Comparison of ENCODE assay signal across 16 mouse cellular contexts in the genomic region with DNA sequence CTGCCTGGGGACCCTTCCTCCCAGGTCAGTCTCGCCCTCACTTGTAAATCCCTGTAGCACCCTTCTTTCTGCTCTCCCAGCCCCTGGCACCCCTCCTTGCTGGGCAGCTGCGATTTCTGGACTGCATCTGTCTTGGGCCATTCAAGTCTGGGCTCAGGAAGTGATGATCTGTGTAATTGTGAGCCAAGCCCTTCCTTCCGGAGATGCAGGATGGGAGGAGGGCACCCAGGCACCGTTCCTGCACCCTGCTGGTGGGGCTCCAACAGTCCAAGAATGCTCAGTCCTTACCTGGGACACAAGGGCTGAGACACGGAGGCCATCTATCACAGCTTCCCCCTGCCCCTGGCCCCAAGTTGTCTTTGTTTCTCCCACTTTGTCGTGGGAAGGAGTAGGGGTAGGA. TPM values are rescaled to one million over a fixed set of nuclear protein-coding genes. Genes with fewer than 3 reads are reported as not detected.
DNase-seq lines count a peak whose midpoint lies in the region; TF ChIP-seq lines count a peak whose summit lies in the region.
"Had no signal": no experiment of that assay in that cellular context is flagged by ENCODE, and none has a peak within 500 bp of the region (broad histone marks: within the 10 kb centered on the region; RNA-seq: fewer than 3 reads in every experiment).

No protein-coding gene starts in this region.

- intact Hi-C loops in heart, postnatal 14 days (cut with DNase I), result loop anchor here (2.0 to 5.0 kb wide), 2 partner anchors 35 to 62 kb away; a partner anchor contains a TSS

- TF ChIP-seq POLR2A in thymus, adult 2 months (IDR thresholded peaks at IDR 0.05; ENCODE audit: control insufficient read depth, extremely low read depth, insufficient read depth, low read length, poor library complexity), result no peak

- H3K4me1 ChIP-seq in thymus, adult 2 months (replicated peaks; ENCODE audit: control insufficient read depth, insufficient read depth, low read length), result peaks cover 26% of the 10 kb centered on the region
- peaks cover 15% of the 10 kb centered on the region for H3K4me1 ChIP-seq in midbrain, embryonic 10.5 days

- WGBS in thymus, adult 2 months, result 86% methylated on average over 6 of the region's 6 CpGs
- 75% methylated on average over 6 of the region's 6 CpGs for WGBS in midbrain, embryonic 10.5 days

- peak; percentile 25 to 43 for DNase-seq in heart, adult 18-20 months
- no peak for DNase-seq in heart, postnatal 14 days
- no peak for DNase-seq in layer of hippocampus, adult 2 months (ENCODE audit: low spot score in 2 of 2)
- DNase-seq in layer of hippocampus, adult 18-20 months (ENCODE audit: low spot score in 2 of 2), result no peak
- DNase-seq in cerebellum, postnatal 10 days, result peak; percentile 47 to 48
- DNase-seq in lung, postnatal 36 days, result peak; percentile 80
- DNase-seq in thymus, adult 2 months, result no peak
- no peak for DNase-seq in midbrain, embryonic 10.5 days (ENCODE audit: low spot score)
- DNase-seq: midbrain, embryonic 14.5 days had no signal

- 0 out of 2 replicates have a peak overlapping the region, but pooled peaks have one; percentile 91 for H3K27ac ChIP-seq in layer of hippocampus, adult 2 months
- H3K27ac ChIP-seq in thymus, adult 2 months (ENCODE audit: control insufficient read depth, insufficient read depth, low read length), result no peak overlapping the region
- H3K27ac ChIP-seq in midbrain, embryonic 10.5 days (replicated peaks), result no peak overlapping the region
- H3K27ac ChIP-seq: hindbrain, embryonic 15.5 days; kidney, postnatal 0 days; limb, embryonic 13.5 days; lung, embryonic 15.5 days; stomach, postnatal 0 days had no signal

- H3K36me3 ChIP-seq in thymus, adult 2 months (ENCODE audit: control insufficient read depth, insufficient read depth, low read length), result no peaks in the 10 kb centered on the region; the same call in 1 of the 2 replicates
- no peaks in the 10 kb centered on the region for H3K36me3 ChIP-seq in midbrain, embryonic 10.5 days
- H3K36me3 ChIP-seq: hindbrain, embryonic 15.5 days; limb, embryonic 13.5 days; lung, embryonic 15.5 days had no signal

- H3K9me3 ChIP-seq in midbrain, embryonic 10.5 days (replicated peaks), result no peaks in the 10 kb centered on the region
- H3K9me3 ChIP-seq: hindbrain, embryonic 15.5 days; limb, embryonic 13.5 days; lung, embryonic 15.5 days had no signal

- no peaks in the 10 kb centered on the region for H3K27me3 ChIP-seq in thymus, adult 2 months (ENCODE audit: control insufficient read depth, insufficient read depth, low read length)
- H3K27me3 ChIP-seq in midbrain, embryonic 10.5 days (ENCODE audit: low read depth, poor library complexity, severe bottlenecking), result peaks cover 62% of the 10 kb centered on the region

- 0 out of 2 replicates have a peak, but pooled peaks have one; percentile 4 for TF ChIP-seq CTCF in layer of hippocampus, adult 2 months (conservative IDR thresholded peaks at IDR 0.05)
- no peak for TF ChIP-seq CTCF in thymus, adult 2 months (IDR thresholded peaks at IDR 0.05; ENCODE audit: borderline replicate concordance, control insufficient read depth, extremely low read depth, insufficient read depth, low read length, poor library complexity)

- H3K4me3 ChIP-seq in layer of hippocampus, adult 2 months, result peak overlapping the region; percentile 20; the same call in 1 of the 2 replicates
- no peak overlapping the region for H3K4me3 ChIP-seq in thymus, adult 2 months (ENCODE audit: control insufficient read depth, insufficient read depth, low read length)
- no peak overlapping the region for H3K4me3 ChIP-seq in midbrain, embryonic 10.5 days
- H3K4me3 ChIP-seq: hindbrain, embryonic 15.5 days; limb, embryonic 13.5 days; lung, embryonic 15.5 days had no signal

RNA-seq across cellular contexts. Expression of a gene that starts 3.7 kb away (rescaled TPM):
- 1 to 10 TPM; 2.0 to 2.2 TPM for total RNA-seq in heart, adult 18-20 months (2021)
- total RNA-seq in heart, postnatal 14 days (2021), result 1 to 10 TPM; 1.7 to 2.1 TPM
- 10 to 100 TPM; 35.3 to 38.6 TPM for total RNA-seq in layer of hippocampus, adult 2 months (2021)
- 10 to 100 TPM; 36.8 to 37.1 TPM for total RNA-seq in layer of hippocampus, adult 18-20 months (2021)
- polyA plus RNA-seq in thymus, adult 2 months (2012; rRNA removed), result 10.8 and 14.8 TPM in 2 replicates
- 0.41 and 0.50 TPM in 2 replicates for polyA plus RNA-seq in midbrain, embryonic 10.5 days (2016; fragmentation: Nextera tagmentation; extraction: Ambion mirVana)

RNA-seq across cellular contexts. Expression of a gene that starts 12.6 kb away (rescaled TPM):
- total RNA-seq in heart, adult 18-20 months (2021), result 1 to 10 TPM; 2.1 to 2.2 TPM
- 1 to 10 TPM; 2.4 to 6.7 TPM for total RNA-seq in heart, postnatal 14 days (2021)
- 1 to 10 TPM in 1 of 2 experiments, not detected in 1; 4.4 TPM for total RNA-seq in layer of hippocampus, adult 2 months (2021)
- 1 to 10 TPM in 1 of 2 experiments, under 1 TPM in 1; 0.94 to 6.7 TPM for total RNA-seq in layer of hippocampus, adult 18-20 months (2021)
- polyA plus RNA-seq in thymus, adult 2 months (2012; rRNA removed), result 0.23 and 0.31 TPM in 2 replicates
- polyA plus RNA-seq in midbrain, embryonic 10.5 days (2016; fragmentation: Nextera tagmentation; extraction: Ambion mirVana), result 0.75 TPM in 1 of 2 replicates, not detected in the other
- polyA plus RNA-seq: activated CD4-positive, CD25-positive, alpha-beta regulatory T cell, adult 4 months; kidney, postnatal 0 days; limb, embryonic 13.5 days; small intestine, adult 2 months had no signal

RNA-seq across cellular contexts. Expression of a gene that starts 18.0 kb away (rescaled TPM):
- total RNA-seq in heart, adult 18-20 months (2021), result 1,000 to 10,000 TPM in 1 of 2 experiments, 100 to 1,000 TPM in 1; 997 to 1,066 TPM
- 100 to 1,000 TPM; 572 to 613 TPM for total RNA-seq in heart, postnatal 14 days (2021)
- total RNA-seq in layer of hippocampus, adult 2 months (2021), result 100 to 1,000 TPM; 291 to 297 TPM
- total RNA-seq in layer of hippocampus, adult 18-20 months (2021), result 100 to 1,000 TPM; 303 to 349 TPM
- 762 and 992 TPM in 2 replicates for polyA plus RNA-seq in thymus, adult 2 months (2012; rRNA removed)
- 145 and 171 TPM in 2 replicates for polyA plus RNA-seq in midbrain, embryonic 10.5 days (2016; fragmentation: Nextera tagmentation; extraction: Ambion mirVana)

Comparison
In these comparisons a context has a peak if more than half of its experiments do, and no peak if none do; other contexts are left out.
1. DNase-seq: peak in heart, adult 18-20 months (2 of 2), cerebellum, postnatal 10 days (2 of 2) and lung, postnatal 36 days (single experiment); none in heart, postnatal 14 days (0 of 2), layer of hippocampus, adult 2 months (0 of 2), layer of hippocampus, adult 18-20 months (0 of 2), thymus, adult 2 months (single experiment) and midbrain, embryonic 10.5 days (single experiment).
2. RNA of a gene that starts 3.7 kb away (total RNA-seq): 35.3 to 38.6 TPM in layer of hippocampus, adult 2 months and 36.8 to 37.1 TPM in layer of hippocampus, adult 18-20 months; 2.0 to 2.2 TPM in heart, adult 18-20 months and 1.7 to 2.1 TPM in heart, postnatal 14 days; every median in the first group is over 10 times any median in the second.